Mouse (Mus musculus) urinary bladder, postnatal 36 days (tissue): ENCODE results near the gene Taf3.

Experiments
- DNase-seq, 2 experiments: peaks; one replicate each; pipeline ENCODE4 v3.0.0; 2022; ENCODE audit warnings: low spot score in 2 of 2, mixed read lengths in 1 of 2

Gene Taf3

GRCm38 (mm10) chr2:10048461-10048860 lies at the start of gene Taf3:
Taf3 (minus strand) TSS chr2:10048596.
- DNase-seq: peak; percentile 91 to 93

GRCm38 (mm10) chr2:10094327-10095100 lies 46.1 kb upstream of the Taf3 start:
- no peak for DNase-seq

- peak in 1 of 2 experiments; percentile 15 for DNase-seq
These were observed 39.0 kb upstream of the Taf3 start for GRCm38 (mm10) chr2:10087256-10087850.

GRCm38 (mm10) chr2:10082737-10083136 lies 34.3 kb upstream of the Taf3 start:
- DNase-seq: no peak

DNA sequence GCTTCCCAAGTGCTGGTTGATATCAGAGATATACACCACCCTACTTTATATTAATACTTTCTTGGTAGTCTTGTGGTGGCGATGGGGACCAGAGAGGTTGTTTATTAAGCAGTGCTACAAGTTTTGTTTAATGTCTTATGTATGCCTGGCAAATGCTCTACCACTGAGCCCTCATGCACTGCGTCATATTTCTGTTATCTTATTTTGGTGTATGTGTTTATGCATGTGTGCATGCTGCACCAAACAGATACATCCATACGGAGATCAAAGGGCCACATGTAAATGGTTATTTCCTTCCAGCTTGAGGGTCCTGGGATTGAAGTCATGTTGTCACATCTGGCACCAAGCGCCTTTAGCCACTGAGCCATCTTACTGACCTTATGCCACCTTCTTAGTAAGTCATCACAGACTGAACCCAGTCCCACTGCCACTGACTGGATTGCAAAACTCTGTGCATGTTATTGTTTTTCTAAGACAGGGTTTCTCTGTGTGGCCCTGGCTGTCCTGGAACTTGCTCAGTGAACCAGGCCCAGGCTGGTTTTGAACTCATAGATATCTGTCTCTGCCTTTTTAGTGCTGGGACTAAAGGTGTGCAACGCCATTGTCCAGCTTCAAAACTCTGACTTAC lies 33.2 kb upstream of the Taf3 start:
- no peak for DNase-seq

DNA sequence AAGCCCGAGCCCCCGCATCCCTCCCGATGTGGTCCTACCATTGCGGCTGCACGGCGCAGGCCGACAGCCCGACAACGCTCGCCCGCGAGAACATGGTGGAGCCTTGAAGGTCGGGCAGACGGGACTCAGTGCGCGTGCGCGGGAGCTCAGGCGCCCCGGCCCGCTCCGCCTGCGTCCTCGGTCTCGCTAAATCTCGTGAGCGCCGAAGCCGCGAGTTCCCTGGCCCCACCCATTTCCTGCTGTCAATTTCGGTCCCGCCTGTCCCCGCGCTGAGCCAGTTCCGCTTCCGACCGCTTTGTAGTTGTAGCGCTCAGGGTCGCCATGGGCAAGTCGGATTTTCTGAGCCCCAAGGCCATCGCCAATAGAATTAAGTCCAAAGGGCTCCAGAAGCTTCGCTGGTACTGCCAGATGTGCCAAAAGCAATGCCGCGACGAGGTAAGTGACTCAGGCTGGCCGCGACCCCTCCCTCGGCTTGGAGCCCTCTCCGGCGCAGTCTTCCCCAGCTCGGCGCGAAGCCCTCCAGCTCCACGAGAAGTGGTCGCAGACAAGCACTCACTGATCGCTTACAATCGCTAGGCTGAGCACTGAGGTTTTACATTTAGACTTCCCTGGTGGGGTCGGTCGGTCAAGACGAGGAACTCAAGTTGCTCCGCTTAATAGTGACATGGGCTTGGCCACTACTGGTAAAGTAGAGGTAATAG lies 32.1 kb upstream of the Taf3 start, which contains the start of the genes Atp5c1 and Kin:
Atp5c1 (minus strand) TSS at position 201 of the 701 bp plus-strand sequence.
Kin (plus strand) TSS at position 284 of the 701 bp plus-strand sequence.
- DNase-seq: peak; percentile 93 to 97

DNA sequence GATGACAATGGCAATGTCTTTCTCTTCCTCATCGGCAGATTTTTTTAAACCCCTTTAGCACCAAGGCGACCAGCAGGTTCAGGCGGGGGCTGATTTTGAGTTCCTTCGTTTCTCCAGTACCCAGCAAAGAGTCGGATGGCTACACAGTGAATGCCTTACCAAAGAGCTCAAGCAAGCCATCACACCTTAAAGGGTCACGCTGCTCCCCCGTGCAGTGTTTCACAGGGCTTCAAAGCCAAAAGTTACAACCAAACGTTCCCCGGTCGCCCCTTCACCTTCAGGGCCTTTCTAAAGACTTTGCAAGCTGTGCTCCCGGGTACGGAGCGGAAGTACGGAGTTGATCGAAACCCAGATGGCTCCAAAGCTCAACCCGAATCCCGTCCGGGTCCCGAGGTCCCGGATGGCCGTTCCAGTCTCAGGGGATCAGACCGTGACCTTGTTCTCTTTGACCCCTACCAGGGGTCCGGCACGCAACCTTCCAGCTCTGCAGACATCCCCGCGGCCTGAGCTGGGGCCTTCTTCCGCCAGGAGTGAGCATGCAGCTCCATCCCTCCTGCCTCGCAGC lies 31.4 kb upstream of the Taf3 start:
- DNase-seq: no peak

DNA sequence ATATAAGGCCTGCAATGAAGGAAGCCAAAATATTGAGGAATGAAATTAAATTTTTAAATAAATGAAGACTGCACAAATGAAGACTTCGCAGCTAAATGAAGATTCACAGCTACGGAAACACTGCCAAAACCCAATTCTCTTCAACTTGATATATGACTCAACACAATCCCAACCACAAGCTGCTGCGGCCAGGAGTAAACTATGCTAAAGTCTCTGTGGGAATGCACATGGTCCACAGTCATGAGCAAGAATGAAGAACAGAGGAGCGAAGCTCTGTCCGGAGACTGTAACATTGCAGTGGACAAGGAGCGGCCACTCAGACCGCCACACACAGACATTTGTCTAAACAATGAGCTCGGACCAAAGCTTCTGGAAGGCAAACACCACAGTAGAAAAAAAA lies 28.3 kb upstream of the Taf3 start:
- DNase-seq: no peak

DNA sequence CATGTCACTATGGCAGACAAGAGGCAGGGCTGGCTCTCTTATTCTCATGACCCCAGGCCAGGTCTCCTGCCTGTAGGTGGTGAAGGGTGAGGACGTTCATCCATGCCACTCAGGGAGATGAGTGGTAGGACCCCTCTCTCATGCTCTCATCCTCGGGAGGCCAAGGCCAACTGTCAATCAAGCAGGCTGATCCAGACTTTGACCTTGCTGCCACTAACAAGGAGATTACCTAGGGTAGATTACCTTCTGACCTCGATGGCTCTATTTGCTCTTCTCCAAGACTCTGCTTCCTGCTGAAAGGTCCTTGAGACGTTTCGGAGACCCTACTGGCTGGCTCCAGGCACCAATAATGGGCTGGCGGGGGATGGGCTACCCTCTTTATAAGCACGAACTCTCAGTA lies 26.1 kb upstream of the Taf3 start:
- no peak for DNase-seq

- DNase-seq: no peak
These were observed 23.4 kb upstream of the Taf3 start for GRCm38 (mm10) chr2:10071751-10072150.

DNA sequence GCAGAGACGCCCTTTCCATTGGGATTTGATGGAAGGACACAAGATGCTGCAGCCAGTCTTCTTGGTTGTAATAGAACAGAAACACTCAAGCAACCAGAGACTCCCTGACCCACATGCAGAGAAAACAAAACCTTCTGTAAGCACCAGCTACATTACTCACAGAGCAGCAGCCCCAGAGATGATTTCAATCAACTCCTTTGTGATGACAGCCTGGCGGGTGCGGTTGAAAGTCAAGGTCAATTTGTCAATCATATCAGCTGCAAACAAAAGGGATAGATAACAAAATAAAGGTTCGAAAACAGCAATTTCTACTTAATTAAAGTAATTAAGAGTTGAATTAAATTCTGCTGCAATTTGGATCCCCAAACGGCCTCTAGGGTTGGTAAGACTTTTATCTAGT lies 10.4 kb upstream of the Taf3 start:
- no peak for DNase-seq

DNA sequence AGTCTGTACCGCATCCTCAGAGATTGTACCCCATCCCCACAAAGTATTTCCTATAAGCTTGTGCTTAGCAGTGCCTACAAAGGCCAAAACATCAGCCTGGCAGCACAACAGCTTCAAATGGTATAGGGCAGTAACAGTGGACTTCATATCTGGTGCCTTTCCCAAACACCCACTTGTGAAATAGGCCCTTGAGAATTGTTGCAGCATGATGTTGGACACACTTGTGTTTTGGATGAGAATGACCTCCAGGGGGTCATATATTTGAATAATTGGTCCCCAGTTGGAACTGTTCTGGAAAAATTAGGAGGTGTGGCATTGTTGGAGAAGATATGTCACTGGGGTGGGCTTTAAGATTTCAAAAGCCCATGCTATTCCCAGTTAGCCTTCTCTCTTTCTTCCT lies 3.6 kb upstream of the Taf3 start:
- DNase-seq: peak in 1 of 2 experiments; percentile 10

GRCm38 (mm10) chr2:10050878-10051277 lies 2.5 kb upstream of the Taf3 start:
- no peak for DNase-seq

GRCm38 (mm10) chr2:10049456-10049855 lies 1.1 kb upstream of the Taf3 start:
- no peak for DNase-seq

- peak; percentile 6 to 26 for DNase-seq
These were observed 499 bp downstream of the Taf3 start for GRCm38 (mm10) chr2:10047758-10048436.

GRCm38 (mm10) chr2:10034976-10035375 lies 13.4 kb downstream of the Taf3 start:
- no peak for DNase-seq

- no peak for DNase-seq
These were observed 14.7 kb downstream of the Taf3 start for GRCm38 (mm10) chr2:10033684-10034083.

GRCm38 (mm10) chr2:10029755-10030154 lies 18.6 kb downstream of the Taf3 start:
- DNase-seq: no peak

- DNase-seq: no peak
These were observed 24.1 kb downstream of the Taf3 start for GRCm38 (mm10) chr2:10024264-10024663.

DNA sequence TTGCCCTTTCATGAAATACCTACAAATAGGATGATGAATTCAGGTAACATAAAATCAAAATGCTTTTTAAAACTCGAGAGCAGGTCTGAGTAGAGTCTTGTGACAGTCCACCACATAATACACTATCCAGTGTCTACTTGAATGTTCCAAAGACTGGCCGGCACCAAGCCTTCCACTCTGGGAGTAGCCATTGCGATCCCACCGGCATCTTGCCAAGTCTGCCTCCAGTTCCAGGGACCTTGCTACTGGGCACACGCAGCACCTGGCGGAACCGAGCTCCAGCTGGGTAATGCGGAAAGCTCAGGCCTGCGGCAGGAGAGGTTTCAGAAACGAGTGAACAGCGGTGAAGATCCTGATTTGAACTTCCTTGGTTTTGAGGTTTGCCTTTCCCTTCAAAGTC lies 27.1 kb downstream of the Taf3 start:
- no peak for DNase-seq

- DNase-seq: no peak
These were observed 33.3 kb downstream of the Taf3 start for GRCm38 (mm10) chr2:10014951-10015635.
